Mouse (Mus musculus) neutrophil, adult 65 days (primary cell): ENCODE data around the gene Ndst4. TPM values are rescaled to one million over a fixed set of nuclear protein-coding genes. Genes with fewer than 3 reads are reported as not detected.

Source experiments
- total RNA-seq: library from RNA; stranded (reverse); gene quantifications from 2 replicates; pipeline ENCODE4 v1.2.4, GENCODE M21; 2023

The Ndst4 gene
- total RNA-seq = not detected in 2 replicates

DNA sequence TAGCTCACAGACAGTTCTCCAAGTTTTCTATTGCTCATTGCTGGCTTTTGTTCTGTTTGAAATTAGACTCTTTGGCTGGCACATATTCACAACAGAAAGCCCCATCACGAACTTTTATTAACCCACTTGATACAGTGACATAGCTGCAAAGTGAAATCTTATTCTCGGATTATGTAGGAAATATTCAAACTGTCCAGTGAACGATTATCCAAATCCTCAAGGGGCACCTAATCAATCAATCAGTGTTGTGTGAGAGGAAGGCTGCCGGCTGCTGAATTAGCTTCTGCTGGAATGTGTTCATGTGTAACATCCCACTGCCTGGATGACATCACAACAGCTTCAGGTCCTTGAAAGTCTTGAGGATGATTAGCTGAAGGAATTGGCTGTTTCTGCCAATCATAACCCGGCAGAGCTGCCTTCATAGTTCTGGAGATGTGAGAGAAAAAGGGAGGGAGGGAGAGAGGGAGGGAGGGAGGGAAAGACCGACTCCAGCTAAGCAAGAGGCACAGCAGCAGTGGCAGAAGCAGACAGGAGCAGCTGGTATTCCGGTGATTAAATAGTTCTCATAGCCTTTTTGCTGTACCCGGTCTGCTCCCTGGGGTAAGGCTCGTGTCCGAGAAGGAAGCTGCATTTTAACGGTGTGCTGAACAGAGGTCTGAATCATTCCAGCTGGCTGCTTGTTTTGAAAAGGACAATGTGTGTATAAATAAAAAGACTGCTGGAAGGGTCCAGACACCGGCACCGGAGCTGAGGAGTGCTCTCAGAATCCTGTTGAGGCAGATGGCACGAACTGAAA is at the start of gene Ndst4:
Ndst4 (plus strand) TSS at position 476 of the 796 bp plus-strand sequence.

